Mouse (Mus musculus) midbrain, embryonic 13.5 days (tissue): Measurements from ENCODE around the gene Ppp5c. TPM values are rescaled to one million over a fixed set of nuclear protein-coding genes. Genes with fewer than 3 reads are reported as not detected.

Experiments used
- ATAC-seq: fragments of 200-750 bp; cut with Nextera tagmentation; 2 replicates; pipeline ENCODE4 v1.8.0; 2017; ENCODE audit warnings: mild to moderate bottlenecking, moderate TSS enrichment, moderate library complexity
- H3K27ac ChIP-seq: fragments of 300-500 bp; sonication (generic); 2 replicates; pipeline ENCODE4 v1.5.1; 2015; ENCODE audit warnings: inconsistent platforms, mild to moderate bottlenecking, moderate library complexity
- H3K27me3 ChIP-seq: fragments of 300-500 bp; sonication (generic); 2 replicates; pipeline ENCODE4 v1.6.1; 2015; ENCODE audit warnings: mild to moderate bottlenecking, inconsistent platforms
- H3K36me3 ChIP-seq: fragments of 300-500 bp; sonication (generic); 2 replicates; pipeline ENCODE4 v1.6.1; 2015; ENCODE audit warnings: mild to moderate bottlenecking, inconsistent platforms
- H3K4me1 ChIP-seq: fragments of 300-500 bp; sonication (generic); replicated peaks from 2 replicates; pipeline ENCODE4 v1.6.1; 2015; ENCODE audit warnings: inconsistent platforms
- H3K4me2 ChIP-seq: fragments of 300-500 bp; sonication (generic); replicated peaks from 2 replicates; pipeline ENCODE4 v1.6.1; 2015; ENCODE audit warnings: moderate library complexity, mild to moderate bottlenecking, inconsistent platforms
- H3K4me3 ChIP-seq: fragments of 300-500 bp; sonication (generic); replicated peaks from 2 replicates; pipeline ENCODE4 v1.5.1; 2015; ENCODE audit warnings: mild to moderate bottlenecking, inconsistent platforms
- H3K9ac ChIP-seq: fragments of 300-500 bp; sonication (generic); replicated peaks from 2 replicates; pipeline ENCODE4 v1.6.1; 2015; ENCODE audit warnings: mild to moderate bottlenecking, inconsistent platforms
- H3K9me3 ChIP-seq: fragments of 300-500 bp; sonication (generic); 2 replicates; pipeline ENCODE4 v1.6.1; 2016; ENCODE audit warnings: mild to moderate bottlenecking, inconsistent platforms
- WGBS: fragments of 180-500 bp; shearing (Covaris S2); methylation state at CpG from one replicate; pipeline ENCODE4 v1.1.7; 2015; 5-methylcytosine and 5-hydroxymethylcytosine counted together
- polyA plus RNA-seq: library from polyadenylated mRNA; unstranded; fragments of >200 nt; fragmentation: Nextera tagmentation; extraction: Ambion mirVana; gene quantifications from 2 replicates; pipeline ENCODE4 v1.2.1, GENCODE M21; 2015

Ppp5c gene
- polyA plus RNA-seq, 1 experiment from 2014 or later, result 110 TPM

DNA sequence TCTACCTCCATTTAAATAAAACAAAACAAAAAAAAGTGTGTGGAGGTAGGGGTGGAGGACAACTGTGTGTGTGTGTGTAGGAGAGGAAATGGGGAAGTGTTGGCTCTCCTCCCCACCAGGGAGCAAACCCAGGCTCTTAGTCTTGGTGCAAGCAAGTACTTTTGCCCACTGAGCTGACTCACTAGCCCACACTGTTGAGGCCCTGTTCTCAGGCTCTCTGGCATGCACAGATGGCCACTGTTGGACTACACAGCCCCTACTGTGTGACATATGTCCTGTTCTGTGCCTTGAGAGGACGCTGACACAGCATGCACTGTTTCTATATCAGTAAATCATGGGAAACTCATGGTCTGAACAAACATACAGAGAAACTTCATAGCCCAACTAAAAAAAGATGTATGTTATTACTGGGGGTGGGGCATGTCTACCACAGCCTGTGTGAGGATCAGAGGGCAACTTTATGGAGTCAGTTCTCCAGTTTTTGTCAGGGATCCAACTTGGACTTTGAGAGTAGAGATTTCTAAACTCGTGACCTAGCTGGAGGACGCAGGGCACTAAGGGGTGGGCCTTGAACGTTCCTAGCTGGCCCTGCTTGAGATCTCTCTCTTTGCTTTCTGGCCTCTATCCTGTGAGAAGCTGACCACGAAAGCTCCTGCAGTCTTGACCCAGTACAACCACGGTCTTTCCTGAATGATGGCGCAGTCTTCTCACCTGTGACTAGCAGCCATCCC, 24.3 kb downstream of the Ppp5c start:
- 88% methylated on average over 7 of the region's 7 CpGs for WGBS
- H3K36me3 ChIP-seq, result peaks cover 52% of the 10 kb centered on the region

DNA sequence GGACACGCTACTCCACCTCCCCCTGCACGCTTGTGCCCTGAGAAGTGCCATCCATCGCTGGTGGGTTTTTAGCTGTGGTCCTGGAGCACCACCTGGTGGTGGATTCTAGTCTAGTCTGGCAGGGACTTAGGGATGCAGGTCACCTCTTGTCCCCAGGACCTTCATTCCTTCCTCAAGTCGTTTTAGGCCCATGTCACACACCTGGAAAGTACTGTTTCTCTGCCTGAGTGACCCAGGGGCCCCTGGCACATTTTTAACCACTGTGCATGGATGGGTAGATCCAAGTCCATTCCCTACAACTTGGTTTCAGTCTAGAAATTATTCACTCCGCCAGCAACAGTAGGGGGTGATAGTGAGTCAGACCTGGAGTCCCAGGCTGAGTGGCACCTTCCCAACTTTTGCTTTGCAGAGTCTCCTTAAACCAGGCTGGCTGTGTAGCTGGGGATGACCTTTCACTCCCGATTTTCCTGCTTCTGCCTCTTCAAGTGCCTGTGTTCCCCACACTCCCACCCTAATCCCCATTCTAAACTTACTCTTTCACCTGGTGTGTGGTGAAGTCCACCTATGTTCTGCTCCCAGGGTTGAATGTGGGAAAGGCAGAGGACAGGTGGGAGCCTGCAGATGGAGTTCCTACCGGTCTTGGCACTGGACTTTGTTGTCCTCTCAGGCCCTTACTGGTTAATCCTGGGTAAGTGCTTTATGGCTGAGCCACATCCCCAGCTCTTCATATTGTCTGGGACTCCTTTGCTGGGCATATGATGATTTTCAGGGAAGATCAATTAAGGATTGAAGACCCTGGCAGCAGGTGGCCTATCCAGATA, 25.1 kb downstream of the Ppp5c start:
- H3K27ac ChIP-seq, result no peak overlapping the region
- H3K27me3 ChIP-seq, result no peaks in the 10 kb centered on the region
- H3K4me2 ChIP-seq, result no peak overlapping the region
- peaks cover 7% of the 10 kb centered on the region; the same call in 1 of the 2 replicates for H3K4me1 ChIP-seq
- no peaks in the 10 kb centered on the region for H3K9me3 ChIP-seq
- WGBS, result 9% methylated on average over 7 of the region's 7 CpGs
- ATAC-seq, result peak; percentile 72
- no peak overlapping the region for H3K4me3 ChIP-seq
- H3K36me3 ChIP-seq, result peaks cover 44% of the 10 kb centered on the region
- no peak overlapping the region for H3K9ac ChIP-seq

More for the DNA sequence above, 24.3 kb downstream of the Ppp5c start:
- no peaks in the 10 kb centered on the region for H3K9me3 ChIP-seq
- no peak overlapping the region for H3K4me3 ChIP-seq
- ATAC-seq, result no peak
- no peak overlapping the region for H3K27ac ChIP-seq
- no peak overlapping the region for H3K4me2 ChIP-seq
- H3K27me3 ChIP-seq, result no peaks in the 10 kb centered on the region
- no peak overlapping the region for H3K9ac ChIP-seq
- H3K4me1 ChIP-seq, result 0 out of 2 replicates have a peak, but pooled peaks cover 3% of the 10 kb centered on the region

GRCm38 (mm10) chr7:16999650-17000049, 28.1 kb downstream of the Ppp5c start:
- no peak overlapping the region for H3K27ac ChIP-seq
- H3K36me3 ChIP-seq, result peaks cover 15% of the 10 kb centered on the region
- 34% methylated on average over 4 of the region's 4 CpGs for WGBS
- ATAC-seq, result 0 out of 2 replicates have a peak, but pooled peaks have one; percentile 15
- H3K4me2 ChIP-seq, result no peak overlapping the region
- no peaks in the 10 kb centered on the region for H3K9me3 ChIP-seq
- H3K4me3 ChIP-seq, result no peak overlapping the region
- H3K4me1 ChIP-seq, result peaks cover 27% of the 10 kb centered on the region
- H3K27me3 ChIP-seq, result no peaks in the 10 kb centered on the region
- no peak overlapping the region for H3K9ac ChIP-seq

DNA sequence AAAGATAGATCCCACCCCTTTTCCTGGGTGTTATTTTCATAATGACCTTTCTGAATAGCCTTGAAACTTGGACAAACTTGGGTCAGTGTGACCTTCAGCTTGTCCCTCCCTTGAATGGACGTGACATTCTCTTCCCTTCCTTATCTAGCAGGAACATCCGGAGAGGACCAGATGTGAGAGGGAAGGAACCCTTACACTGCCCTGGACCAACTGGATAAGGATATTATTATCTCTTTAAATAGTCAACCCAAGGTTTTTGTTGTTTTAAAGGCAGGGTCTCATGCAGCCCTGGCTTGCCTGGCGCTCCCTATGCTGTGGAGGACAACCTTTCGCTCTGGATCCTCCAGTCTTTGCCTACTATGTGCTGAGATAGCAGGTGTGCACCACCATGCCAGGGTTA, 28.5 kb downstream of the Ppp5c start:
- Histone ChIP-seq H3K9ac (no peak overlapping the region), H3K36me3 (peaks cover 10% of the 10 kb centered on the region), H3K4me2 (no peak overlapping the region), H3K27ac (no peak overlapping the region), H3K4me3 (no peak overlapping the region), H3K27me3 (no peaks in the 10 kb centered on the region), H3K9me3 (no peaks in the 10 kb centered on the region), H3K4me1 (peaks cover 31% of the 10 kb centered on the region)
- 69% methylated on average over 4 of the region's 4 CpGs for WGBS
- ATAC-seq, result no peak

- Histone ChIP-seq H3K4me1 (peaks cover 60% of the 10 kb centered on the region), H3K27me3 (no peaks in the 10 kb centered on the region), H3K9me3 (no peaks in the 10 kb centered on the region), H3K9ac (no peak overlapping the region), H3K27ac (no peak overlapping the region), H3K4me3 (peak overlapping the region; percentile 40), H3K36me3 (no peaks in the 10 kb centered on the region), H3K4me2 (peak overlapping the region; percentile 56)
- 88% methylated on average over 4 of the region's 4 CpGs for WGBS
- no peak for ATAC-seq
Measured at GRCm38 (mm10) chr7:16995345-16995744, 32.4 kb downstream of the Ppp5c start.

DNA sequence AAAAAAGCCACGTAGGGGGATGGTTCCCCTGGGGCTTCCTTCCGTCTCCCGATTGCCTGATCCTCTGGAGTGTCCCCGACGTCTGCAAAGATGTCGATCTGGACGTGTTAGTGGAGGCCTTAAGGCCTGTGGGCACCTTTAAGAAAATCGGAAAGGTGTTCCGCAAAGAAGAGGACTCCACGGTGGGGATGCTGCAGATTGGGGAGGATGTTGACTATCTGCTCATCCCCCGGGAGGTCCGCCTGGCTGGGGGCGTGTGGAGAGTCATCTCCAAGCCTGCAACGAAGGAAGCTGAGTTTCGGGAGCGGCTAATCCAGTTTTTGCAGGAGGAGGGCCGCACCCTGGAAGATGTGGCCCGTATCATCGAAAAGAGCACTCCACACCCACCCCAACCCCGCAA, 33.3 kb downstream of the Ppp5c start:
- H3K27me3 ChIP-seq, result no peaks in the 10 kb centered on the region
- no peaks in the 10 kb centered on the region for H3K36me3 ChIP-seq
- H3K4me1 ChIP-seq, result peaks cover 66% of the 10 kb centered on the region
- peak overlapping the region; percentile 64 for H3K9ac ChIP-seq
- peak overlapping the region; percentile 40 for H3K4me3 ChIP-seq
- peak overlapping the region; percentile 56 for H3K4me2 ChIP-seq
- WGBS, result 7% methylated on average over 20 of the region's 20 CpGs
- no peak for ATAC-seq
- H3K27ac ChIP-seq, result peak overlapping the region; percentile 53; the same call in 1 of the 2 replicates
- no peaks in the 10 kb centered on the region for H3K9me3 ChIP-seq

- H3K27me3 ChIP-seq, result no peaks in the 10 kb centered on the region
- peak overlapping the region; percentile 56 for H3K4me2 ChIP-seq
- no peaks in the 10 kb centered on the region for H3K9me3 ChIP-seq
- H3K9ac ChIP-seq, result peak overlapping the region; percentile 64
- WGBS, result 4% methylated on average over 27 of the region's 27 CpGs
- H3K36me3 ChIP-seq, result no peaks in the 10 kb centered on the region
- H3K4me1 ChIP-seq, result peaks cover 67% of the 10 kb centered on the region
- peak overlapping the region; percentile 53; the same call in 1 of the 2 replicates for H3K27ac ChIP-seq
- ATAC-seq, result peak; percentile 77
- peak overlapping the region; percentile 40 for H3K4me3 ChIP-seq
Measured at GRCm38 (mm10) chr7:16993651-16994399, 33.9 kb downstream of the Ppp5c start.

GRCm38 (mm10) chr7:16992451-16992807, 35.3 kb downstream of the Ppp5c start, which contains the start of gene Ccdc8:
Gene Ccdc8 (plus strand): TSS chr7:16992708.
- no peak for ATAC-seq
- 96% methylated on average over 5 of the region's 5 CpGs for WGBS

DNA sequence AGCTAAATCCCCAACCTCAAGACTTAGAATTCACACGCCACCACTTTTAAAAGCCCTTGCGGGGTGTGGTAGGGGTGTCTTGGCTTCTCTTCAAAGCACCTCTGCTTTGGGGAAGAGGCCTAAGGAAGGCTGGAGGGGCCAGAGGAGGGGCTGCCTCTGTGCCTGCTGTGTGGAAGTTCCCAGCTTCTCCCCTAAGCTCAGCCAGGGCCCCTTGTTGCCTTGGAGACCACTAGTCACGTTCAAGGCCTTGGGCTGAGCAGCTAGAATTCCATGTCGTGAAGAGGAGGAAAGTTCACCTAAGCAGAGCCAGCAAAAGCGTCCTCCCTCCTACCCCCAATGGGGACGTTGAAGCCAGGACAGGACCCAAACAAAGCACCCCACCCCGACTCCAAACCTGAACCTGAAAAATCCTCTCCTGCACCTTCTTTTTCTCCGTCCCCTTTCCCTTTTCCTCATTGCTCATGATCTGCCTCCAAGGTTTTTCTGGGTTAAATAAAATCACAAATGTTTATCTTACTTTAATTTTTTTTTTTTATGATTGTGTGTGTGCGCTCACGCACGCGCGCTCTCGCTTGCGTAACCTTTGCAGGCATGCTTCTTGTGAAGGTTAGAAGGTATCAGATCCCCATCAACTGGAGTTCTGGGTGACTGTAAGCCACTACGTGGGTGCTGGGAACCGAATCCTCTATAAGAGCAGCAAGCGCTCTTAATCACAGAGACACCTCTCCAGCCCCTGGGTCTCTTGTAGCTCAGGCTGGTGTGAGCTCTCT, 35.9 kb downstream of the Ppp5c start:
- ATAC-seq, result peak; percentile 72
- Histone ChIP-seq H3K9ac (0 out of 2 replicates have a peak overlapping the region, but pooled peaks have one; percentile 20), H3K4me2 (peak overlapping the region; percentile 16; the same call in 1 of the 2 replicates), H3K27me3 (no peaks in the 10 kb centered on the region), H3K9me3 (no peaks in the 10 kb centered on the region), H3K4me1 (peaks cover 79% of the 10 kb centered on the region), H3K27ac (peak overlapping the region; percentile 71), H3K4me3 (no peak overlapping the region), H3K36me3 (no peaks in the 10 kb centered on the region)
- 55% methylated on average over 18 of the region's 18 CpGs for WGBS

More at GRCm38 (mm10) chr7:16992451-16992807, 35.3 kb downstream of the Ppp5c start, which contains the start of gene Ccdc8:
- Histone ChIP-seq H3K36me3 (no peaks in the 10 kb centered on the region), H3K27me3 (no peaks in the 10 kb centered on the region), H3K27ac (peak within 1 kb of the TSS; percentile 71), H3K9ac (peak within 1 kb of the TSS; percentile 64), H3K9me3 (no peaks in the 10 kb centered on the region), H3K4me1 (peaks cover 75% of the 10 kb centered on the region), H3K4me3 (peak within 1 kb of the TSS; percentile 40), H3K4me2 (peak within 1 kb of the TSS; percentile 56)

DNA sequence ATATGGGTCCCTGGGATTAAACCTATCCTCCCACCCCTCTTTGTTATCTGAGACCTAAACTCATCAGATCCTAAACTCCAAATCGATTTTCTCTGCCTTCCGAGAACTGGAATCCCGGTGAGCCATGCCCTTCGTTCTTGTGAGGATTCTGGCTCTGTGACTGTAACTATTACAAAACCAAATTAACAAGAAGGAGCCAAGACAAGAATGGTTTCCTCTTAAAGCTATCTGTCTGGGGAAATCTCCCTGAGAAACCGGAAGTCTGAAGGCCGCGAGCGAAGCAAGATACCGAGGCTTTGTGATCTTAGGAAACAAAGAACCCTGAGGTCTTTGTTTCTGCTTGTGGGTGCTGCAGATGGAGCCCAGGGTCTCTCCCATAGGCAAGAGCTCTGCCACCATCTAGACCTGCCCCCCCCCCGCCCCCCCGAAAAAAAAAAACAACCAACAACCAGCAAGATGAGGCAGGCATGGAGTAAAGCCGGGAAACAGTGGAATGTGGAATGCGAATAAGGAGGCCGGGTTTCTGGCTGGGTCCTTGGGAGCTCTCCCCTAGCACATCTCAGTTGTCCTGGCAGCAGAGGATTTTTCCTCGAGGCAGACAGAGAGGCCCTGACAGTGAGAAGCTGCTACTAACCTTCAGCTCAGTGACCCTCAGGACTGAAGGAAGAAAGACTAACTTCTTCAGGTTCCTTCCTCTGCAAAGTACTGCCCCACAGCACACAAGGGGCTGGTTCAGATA, 37.5 kb downstream of the Ppp5c start:
- Histone ChIP-seq H3K4me1 (peaks cover 81% of the 10 kb centered on the region), H3K9ac (0 out of 2 replicates have a peak overlapping the region, but pooled peaks have one; percentile 7), H3K4me2 (no peak overlapping the region), H3K27me3 (no peaks in the 10 kb centered on the region), H3K4me3 (no peak overlapping the region), H3K27ac (peak overlapping the region; percentile 76), H3K36me3 (no peaks in the 10 kb centered on the region), H3K9me3 (no peaks in the 10 kb centered on the region)
- no peak for ATAC-seq
- 26% methylated on average over 15 of the region's 15 CpGs for WGBS
